Mouse (Mus musculus) layer of hippocampus, adult 11-12 months (tissue): ENCODE data around the gene Parp1.
A peak's percentile ranks its signal among the peaks of the same experiment; 100 is the strongest.

Experiments used
- DNase-seq: peaks from one replicate; pipeline ENCODE4 v3.0.0; 2022; ENCODE audit warnings: low spot score

Parp1 gene

DNA sequence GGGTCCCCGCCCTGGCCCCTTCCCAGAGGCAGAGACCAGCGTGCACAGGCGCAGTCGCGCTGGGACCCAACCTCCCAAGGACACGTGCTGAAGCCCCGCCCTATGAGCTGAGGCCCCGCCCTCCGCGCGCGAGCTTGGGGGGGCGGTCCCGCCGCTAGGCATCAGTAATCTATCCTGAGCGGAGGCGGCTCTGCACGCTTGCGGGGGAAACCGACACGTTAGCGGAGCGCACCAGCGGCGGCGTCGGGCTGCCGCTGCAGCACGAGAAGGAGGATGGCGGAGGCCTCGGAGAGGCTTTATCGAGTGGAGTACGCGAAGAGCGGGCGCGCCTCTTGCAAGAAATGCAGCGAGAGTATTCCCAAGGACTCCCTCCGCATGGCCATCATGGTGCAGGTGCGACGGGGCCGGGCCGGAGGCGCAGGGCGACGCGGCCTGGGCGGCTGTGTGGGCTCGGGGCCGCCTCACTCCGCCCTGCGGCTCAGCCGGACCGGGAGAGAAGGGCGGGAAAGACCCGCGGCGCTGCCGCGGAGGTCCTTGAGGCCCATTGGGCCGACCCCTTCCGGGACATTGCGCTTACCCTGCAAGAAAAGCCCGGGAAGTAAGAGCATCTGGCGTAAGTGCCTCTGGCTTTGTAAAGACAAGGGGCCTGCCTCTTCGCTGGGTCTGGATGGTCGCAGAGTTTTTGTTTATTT lies at the start of gene Parp1:
Gene Parp1, plus strand, starts transcription at position 164 of the 692 bp plus-strand sequence.
- peak; percentile 96 for DNase-seq

DNA sequence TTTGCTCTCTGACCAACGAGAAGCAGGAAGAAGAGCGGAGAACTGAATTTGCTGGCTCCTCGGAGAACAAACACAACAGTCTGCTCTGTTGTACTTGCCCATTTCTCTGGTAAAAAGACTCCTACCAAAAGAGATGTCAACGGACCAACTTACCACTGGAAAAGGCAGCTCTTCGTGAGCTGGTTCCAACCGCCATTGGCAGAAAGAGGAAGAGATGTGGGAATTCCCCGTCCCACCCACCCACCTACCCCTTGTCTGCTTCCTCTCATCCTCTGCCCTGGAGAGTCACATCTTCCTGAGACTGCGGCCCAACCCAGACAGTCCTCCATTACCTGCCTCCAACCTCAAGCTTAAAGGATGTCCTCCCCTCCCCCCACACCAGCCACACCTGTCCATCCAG lies 49.2 kb upstream of the Parp1 start:
- no peak for DNase-seq

DNA sequence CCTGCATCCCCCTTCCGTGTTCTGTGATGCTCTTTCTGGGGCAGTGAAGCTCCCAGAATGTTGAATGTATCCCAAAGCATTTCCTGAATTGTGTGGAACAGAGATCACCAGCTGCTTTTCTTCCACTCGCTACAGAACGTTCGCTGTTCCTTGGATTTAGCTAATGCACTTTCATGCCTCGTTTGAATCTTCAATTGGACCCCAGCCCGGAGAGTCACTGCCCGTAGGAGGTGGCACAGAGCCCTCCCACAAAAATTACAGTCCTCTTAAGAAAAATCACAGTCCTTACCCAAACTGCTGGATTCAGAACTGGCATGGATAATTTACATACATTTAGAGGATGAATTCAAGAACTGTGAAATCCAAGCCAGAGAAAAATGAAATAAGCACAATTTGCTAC lies 48.5 kb upstream of the Parp1 start:
- peak; percentile 56 for DNase-seq

DNA sequence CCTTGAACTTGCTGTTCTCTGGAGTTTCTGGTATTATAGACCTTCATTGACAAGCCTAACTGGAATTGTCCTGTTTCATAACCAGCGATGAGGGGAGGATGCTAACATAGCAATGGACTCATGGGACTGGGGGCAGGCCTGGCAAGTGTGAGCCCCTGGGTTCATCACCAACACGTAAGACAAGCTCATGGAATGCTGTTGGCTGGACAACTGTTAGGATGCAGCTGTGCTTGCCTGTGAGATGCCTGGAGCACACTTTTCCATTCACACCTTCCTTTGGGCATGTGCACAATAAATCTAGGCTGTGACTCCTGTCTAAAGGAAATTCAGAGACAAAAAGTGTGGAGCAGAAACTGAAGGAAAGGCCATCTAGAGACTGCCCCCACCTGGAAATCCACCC lies 45.4 kb upstream of the Parp1 start:
- no peak for DNase-seq

DNA sequence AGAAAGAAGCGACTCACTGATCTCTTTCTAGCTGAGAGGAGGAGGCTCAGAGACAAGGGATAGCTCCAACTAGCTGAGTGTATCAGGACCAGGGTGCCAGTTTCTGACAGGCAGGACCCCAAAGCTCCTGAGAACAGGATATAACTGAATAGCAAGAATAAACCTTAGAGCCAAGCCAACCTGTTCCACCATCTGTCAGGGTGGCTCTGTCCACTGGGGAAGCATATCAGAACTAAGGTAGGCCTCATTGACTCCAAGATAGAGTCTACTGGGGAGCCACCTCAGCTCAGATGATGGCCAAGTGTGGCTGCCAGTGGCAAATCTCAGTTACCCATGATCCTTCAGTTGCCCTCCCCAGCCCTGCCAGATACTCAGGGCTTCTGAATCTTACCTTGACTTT lies 43.4 kb upstream of the Parp1 start:
- no peak for DNase-seq

DNA sequence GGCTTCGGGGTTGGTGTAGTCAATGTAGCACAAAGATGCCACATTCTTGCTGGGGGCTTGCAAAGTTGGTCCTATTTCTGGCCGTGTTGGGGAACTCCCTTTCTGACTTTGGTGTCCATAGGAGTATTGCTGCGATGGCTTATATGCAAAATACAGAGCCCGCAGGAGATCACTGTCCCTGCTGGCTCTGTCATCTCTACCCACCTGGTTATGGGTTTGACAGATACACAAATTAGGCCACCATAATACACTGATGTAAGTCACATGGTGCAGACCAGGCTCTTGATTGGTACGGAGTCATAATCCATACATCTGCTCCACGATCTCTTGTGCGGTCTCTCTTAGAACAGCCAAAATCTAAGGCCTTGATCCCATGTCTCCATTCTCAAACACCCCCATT lies 38.9 kb upstream of the Parp1 start:
- DNase-seq: no peak

DNA sequence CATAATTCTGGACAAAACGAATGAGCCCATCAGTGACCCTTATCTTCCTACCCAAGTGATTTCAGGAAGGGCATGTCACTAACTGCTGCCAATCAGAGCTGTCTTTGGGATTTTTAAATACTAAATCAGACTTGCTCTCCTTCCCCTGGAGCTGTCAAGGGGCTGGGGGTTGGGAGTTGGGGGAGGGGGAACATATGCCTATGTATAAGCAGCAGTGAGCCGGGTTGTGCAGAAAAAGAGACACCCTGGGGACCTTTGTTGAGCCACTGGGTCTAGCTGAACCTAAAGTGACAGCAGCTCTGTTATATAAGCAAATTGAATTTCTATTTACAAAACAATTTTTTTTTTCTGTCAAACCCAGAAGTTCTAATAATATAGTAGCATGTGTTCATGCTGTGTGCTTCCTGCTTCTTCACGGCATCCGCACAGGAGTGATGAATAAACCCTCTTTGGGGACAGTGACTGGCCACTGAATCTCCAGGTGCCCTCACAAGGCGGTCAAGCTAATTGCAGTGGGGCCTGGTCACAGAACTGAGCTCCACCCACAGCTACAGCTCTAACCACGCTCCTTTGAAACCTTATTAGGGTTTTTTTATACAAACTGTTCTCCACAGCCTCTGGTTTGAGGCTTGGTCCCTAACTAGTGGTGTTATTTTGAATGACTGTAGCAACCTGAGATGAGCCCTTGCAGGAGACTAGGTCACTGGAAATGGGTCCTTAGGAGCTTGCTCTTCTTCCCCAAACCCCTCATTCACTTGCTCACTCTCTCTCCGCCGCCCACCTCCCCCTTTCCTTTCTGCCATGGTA lies 38.1 kb upstream of the Parp1 start:
- DNase-seq: no peak

DNA sequence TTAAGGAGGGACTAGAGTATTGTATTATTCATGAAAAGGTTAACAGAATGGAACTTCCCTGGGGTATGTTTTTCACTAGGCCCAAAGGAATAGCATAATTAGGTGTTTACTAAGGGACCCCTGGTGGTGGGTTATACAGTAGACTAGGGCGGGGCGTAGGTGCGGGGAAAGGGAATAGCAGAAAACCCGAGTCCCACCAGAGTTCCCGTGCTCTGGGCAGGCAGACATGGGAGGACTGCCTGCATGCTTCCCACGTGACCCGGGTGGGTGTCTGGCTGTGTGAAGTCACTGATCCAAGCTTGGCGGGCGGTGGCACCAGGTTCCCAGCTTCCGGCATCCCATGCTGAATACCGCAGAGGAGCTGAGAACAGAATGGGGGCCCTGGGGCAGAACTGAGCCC lies 36.1 kb upstream of the Parp1 start:
- DNase-seq: no peak

DNA sequence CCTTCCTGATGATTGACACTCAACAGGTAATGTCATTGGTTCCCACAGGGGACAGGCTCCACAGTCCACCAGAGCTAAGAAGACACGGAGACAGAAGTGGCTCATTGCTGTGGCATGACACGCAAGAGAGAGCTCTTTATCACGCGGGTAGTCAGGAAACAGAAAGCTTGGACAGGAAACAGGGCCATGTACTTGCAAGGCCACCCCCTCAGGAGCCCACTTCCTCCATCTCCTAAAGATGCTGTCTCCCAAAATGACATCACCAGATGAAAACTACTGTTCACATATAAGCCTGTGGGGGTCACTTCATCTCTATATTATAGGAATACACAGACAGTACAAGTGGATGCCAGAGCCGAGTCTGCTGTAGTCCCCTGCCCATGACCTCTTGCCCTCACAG lies 32.0 kb upstream of the Parp1 start:
- no peak for DNase-seq

DNA sequence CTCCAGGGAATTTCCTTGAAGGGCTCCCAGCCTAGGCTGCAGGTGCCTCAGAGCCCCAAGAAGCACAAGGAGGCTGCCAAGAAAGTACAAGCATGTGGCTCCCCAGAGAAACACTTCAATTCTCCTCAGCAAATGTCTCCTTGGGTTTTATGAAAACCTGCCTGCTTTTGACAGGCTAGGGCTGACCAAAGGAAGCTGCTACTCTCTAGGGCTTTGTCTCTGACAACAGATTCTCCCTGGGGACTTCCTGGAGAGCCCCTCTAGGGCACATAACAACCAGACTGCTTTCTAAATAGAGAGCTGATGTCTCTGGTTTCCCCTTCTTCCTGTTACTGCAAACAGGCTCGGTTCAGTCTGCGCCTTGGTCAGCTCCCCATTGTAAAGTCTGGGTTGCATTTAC lies 27.5 kb upstream of the Parp1 start:
- DNase-seq: no peak

DNA sequence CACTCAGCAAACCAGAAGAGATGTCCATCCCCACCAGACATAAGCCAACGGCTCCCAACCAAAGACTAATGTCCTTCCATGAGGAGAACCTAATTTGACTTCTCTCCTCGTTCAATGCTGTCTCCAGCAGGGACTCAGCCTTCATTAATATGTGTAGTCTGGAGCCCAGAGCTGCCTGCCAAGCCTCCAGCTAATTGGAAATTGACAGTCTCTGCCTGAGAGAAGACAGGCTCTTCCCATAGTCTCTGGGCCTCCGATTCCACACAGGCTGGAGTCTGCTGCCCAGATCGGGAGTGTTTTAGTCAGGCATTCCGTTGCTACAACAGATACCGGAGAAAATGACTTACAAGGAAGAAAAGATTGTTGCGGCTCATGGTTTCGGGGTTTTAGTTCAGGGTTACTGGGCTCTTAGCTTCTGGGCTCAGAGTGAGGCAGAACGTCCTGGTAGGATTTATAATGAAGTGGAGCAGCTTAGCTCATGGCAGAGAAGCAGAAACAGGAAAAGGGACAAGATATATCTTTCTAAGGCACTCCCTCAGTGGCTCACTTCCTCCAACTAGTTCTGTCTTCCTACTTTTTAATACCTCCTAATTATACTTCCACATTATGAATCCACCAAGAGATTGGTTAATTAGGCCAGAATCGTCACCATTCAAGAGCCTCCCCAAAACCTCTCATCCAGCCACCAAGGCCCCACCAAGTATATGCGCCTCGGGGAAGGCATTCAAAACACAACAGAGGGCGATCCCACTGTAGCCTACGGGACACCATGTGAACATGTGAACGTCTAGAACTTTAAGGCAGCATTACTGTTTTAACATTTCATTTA lies 26.6 kb upstream of the Parp1 start:
- peak; percentile 48 for DNase-seq

DNA sequence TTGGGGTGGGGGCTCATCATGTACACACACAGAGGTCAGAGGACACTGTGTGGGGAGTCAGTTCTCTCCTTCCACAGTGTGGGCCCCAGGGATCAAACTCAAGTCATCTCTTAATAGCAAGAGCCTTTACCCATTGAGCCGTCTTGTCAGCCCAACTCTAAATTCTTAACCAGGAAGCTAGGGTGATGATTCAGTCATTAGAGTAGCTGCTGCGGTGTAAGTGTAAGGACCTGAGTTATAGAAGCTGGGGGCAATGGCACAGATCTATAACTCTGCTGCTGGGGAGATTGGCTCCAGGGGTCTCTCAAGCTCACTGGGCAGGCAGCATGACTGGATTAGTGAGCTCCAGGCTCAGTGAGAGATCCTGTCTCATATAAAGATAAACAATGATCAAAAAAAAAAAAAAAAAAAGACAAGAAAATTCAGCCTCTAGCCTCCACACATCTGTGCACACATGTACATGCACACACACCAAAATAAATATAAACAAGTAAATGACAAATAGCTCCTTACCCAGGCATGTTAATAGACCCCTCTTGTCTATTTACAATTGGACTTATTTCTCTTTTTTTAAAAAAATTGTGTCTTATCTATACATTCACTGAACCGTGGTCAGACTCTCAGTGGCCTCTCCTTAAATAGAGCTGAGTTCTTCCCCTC lies 25.9 kb upstream of the Parp1 start:
- DNase-seq: no peak

DNA sequence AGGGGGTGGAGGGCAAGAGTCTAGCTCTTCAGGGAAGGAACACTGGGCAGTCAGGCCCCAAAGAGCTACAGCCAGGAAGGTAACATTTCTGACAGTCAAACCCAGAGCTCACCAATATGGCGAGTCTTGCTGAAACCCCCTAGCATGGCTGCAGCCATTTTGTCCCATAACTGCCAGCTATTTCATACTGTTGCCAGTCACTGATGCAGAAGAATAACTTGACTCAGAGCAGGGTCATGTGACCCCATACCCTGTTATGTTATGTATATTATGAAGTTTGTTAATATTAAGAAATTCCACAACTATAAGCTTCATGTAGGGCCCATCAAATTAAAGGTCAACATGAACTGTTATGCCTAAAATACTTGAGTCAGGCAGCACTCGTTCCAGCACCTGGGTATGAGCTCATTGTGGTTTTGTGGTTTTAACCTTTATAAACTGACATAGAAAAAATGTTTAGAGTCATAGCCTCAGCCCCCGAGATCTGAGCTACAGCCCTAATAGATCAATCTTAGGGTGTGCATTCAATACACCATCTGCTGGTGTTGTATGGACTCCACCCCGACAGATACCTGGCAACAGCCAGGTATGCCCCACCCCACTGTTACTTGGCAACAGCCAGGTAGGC lies 22.7 kb upstream of the Parp1 start:
- DNase-seq: no peak

DNA sequence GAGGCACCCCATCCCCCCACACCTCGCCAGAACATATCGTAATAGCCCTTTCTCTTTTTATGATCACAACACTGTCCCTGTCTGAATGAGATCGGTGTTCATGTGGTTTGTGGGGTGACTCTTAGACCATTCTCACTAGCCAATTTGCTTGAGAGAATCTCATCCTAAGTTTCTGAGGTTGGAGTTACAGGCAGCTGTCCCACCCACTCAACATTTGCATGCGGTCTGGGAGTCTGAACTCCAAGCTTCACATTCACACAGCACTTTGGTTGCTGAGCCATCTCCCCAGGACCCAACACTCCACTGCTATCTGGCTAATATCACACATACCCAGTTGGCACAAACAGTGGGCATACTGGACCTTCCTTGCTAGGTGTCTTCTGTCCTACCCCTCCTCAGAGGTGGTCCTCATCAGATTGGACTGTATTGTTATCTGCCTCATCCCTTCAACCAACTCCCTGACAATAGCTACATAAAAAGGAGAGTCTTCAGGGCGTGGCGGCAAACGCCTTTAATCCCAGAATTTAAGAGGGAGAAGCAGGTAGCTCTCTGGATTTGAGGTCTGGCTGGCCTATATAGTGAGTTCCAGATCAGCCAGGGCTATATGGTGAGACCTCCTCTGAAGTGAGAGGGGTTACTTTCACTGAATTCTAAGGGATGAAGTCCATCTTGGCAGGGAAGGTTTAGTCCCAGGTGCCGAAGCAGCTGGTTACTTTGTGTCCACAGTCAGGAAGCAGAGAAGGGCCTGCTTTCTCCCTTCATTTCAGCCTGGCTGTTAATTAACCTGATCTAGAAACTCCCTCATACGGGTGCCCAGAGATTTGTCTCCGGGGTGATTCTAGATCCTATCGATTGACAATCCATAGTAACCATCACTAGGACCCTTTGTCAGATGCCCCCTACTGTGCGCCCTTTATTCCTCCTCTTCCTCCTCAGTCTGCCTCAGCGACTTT lies 21.6 kb upstream of the Parp1 start:
- DNase-seq: no peak

DNA sequence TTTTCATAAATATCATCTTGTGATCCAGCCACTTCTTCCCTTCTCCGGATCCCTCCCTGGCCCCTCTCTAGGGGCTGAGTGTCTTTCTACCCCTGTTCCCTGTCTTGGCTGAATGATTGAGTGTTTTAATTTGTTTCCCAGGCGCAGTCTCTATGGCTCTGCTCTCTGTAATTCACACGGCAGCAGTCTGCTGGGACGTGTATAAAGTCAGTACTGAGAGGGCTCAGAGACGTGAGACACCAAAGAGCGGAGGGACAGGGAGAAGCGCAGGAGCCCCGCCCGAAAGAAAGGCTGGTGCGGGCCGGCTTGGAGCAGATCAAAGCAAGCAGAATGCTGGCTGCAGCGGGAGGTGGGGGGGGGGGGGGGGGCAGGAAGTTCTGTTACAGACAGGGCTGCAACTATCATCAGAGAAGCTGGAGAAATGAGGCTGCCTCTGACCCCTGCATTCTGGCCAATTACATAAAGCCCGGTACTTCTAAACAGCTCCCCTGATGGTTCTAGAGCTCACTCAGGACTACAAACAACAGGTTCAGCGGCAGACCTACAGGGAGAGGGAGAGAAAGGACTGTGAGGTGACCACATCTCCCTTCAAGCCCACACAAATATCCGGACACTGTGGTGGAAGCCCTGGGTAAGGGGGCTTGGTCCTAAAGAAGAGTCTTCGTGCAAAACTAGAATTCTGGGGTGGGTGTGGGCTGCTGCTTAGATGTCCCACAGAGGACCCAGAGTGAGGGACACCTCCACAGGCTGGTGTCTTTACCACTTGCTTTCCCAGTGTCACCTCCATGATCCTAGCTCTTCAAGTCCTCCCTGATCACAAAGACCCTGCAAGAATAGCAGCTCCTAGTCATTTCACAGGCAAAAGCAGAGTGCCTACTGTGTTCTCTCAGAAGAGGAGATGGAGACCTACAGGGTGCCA lies 20.7 kb upstream of the Parp1 start:
- no peak for DNase-seq

DNA sequence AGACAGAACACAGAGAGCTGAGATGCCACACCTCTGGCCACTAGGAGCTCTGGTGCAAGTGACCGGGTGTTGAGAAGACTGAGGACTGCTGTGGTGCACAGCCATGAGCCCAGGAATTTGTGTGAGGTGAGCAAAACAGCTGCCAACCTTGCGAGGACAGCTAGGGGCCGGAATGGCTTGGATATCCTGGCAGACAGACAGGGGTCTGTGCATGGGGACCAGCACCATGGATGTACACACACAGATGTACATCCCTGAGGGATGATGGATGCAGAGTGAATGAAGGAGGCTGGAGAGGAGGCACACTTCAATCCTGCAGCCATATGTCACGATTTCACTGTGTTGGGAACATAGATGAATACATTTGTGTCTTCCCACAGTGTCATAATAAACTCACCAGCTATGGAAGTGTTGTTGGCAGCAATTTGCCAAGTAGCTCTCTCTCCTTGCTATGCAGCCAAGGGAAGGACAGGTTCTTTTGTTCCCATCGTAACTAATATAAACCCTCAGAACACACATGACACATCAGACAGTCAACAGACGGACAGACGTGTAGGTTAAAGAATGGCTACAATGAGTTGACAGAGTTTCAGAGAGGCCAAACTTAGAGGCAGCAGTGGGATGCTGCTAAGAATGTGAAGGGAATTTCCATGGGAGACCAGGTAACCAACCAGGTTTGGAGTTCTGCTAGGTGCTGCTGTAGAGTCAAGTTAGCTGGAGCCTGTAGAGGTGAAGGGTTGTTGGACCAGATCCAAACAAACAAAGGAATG lies 19.0 kb upstream of the Parp1 start:
- DNase-seq: no peak

DNA sequence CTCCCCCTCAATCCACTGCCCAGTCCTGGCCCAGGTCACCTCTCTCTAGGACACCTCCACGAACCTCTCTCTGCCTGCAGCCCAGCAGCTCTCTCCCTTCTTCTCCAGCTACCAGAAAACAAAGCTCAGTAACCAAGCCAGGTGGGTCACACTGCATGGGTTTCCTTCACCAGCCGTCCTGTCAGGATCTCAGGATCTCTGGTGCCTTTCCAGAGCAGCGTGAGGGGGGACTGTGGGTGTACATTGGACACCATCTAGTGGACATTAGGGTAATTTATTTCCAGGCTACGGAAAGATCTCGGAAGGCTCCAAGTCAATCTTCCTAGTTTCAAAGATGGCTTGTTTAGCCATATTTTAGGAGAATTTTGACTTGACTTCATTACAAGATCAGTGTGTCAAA lies 18.0 kb upstream of the Parp1 start:
- no peak for DNase-seq

DNA sequence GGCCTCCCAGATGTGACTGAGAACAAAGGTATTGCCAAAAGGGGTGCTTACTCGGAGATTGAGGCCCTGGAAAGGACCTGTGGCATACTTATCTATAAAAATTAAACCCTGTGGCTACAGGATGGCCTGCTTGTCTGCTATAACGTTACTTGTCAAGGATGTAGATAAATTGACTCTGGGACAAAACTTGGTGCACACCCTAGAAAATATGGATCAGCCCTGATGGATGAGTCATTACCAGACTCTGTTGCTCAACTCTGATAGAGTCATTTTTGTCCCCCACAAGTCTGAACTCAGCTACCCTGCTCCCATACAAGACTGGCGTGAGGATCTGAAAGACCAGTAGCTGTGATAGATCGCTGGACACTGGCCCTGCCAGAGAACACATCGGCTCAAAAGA lies 11.8 kb upstream of the Parp1 start:
- no peak for DNase-seq

DNA sequence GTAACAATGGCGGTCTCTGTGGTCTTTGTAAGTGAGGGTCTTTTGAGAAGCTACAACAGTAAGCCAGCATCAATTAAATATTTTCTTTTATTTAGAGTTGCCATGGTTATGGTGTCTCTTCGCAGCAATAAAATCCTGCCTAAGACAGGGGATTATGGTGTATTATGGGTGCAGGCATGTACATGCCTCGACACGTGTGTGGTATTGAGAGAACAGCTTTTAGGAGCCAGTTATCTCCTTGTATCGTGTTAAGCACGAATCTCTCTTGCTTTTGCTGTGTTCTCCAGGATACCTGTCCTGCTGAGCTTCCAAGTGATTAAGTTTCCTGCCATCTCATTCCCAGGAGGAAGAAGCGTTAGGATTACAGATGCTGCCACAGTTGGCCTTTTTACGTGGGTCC lies 9.3 kb upstream of the Parp1 start:
- no peak for DNase-seq
